Mouse (Mus musculus): ENCODE results near the gene Ramp1. TPM values are rescaled to one million over a fixed set of nuclear protein-coding genes. Genes with fewer than 3 reads are reported as not detected.

The Ramp1 gene
- 21.5 and 38.6 TPM in 2 replicates for polyA plus RNA-seq (2012; ENCODE audit: low replicate concordance)

GRCm38 (mm10) chr1:91179533-91180173, at the start of gene Ramp1:
Gene Ramp1 (plus strand): TSS chr1:91179822.

GRCm38 (mm10) chr1:91144813-91145212, 34.8 kb upstream of the Ramp1 start, which contains the start of gene Rbm44:
Gene Rbm44 (plus strand): TSS chr1:91145089.

GRCm38 (mm10) chr1:91249564-91250414, 70.2 kb downstream of the Ramp1 start, which contains the start of gene Ube2f:
Gene Ube2f (plus strand): TSS chr1:91250304.

Other genes starting within 250 kb of the Ramp1 start
- not detected in 2 replicates for gene Prlh, start 226.7 kb upstream of the Ramp1 start, polyA plus RNA-seq (2012; ENCODE audit: low replicate concordance)
- 0.10 TPM in 1 of 2 replicates, not detected in the other for gene Rab17, start 210.2 kb upstream of the Ramp1 start, polyA plus RNA-seq (2012; ENCODE audit: low replicate concordance)
- gene Lrrfip1, start 181.1 kb upstream of the Ramp1 start, polyA plus RNA-seq (2012; ENCODE audit: low replicate concordance), result 22.8 and 45.6 TPM in 2 replicates
- gene Rbm44, start 34.7 kb upstream of the Ramp1 start, polyA plus RNA-seq (2012; ENCODE audit: low replicate concordance), result 0.04 TPM in 1 of 2 replicates, not detected in the other
- gene Ube2f, start 70.5 kb downstream of the Ramp1 start, polyA plus RNA-seq (2012; ENCODE audit: low replicate concordance), result 9.9 and 12.8 TPM in 2 replicates
- 32.1 and 32.8 TPM in 2 replicates for gene Scly, start 118.5 kb downstream of the Ramp1 start, polyA plus RNA-seq (2012; ENCODE audit: low replicate concordance)
- 0.10 TPM in 1 of 2 replicates, not detected in the other for gene Espnl, start 142.3 kb downstream of the Ramp1 start, polyA plus RNA-seq (2012; ENCODE audit: low replicate concordance)
- 0.38 and 0.74 TPM in 2 replicates for gene Klhl30, start 171.2 kb downstream of the Ramp1 start, polyA plus RNA-seq (2012; ENCODE audit: low replicate concordance)
- 0.17 and 0.82 TPM in 2 replicates for gene Erfe, start 186.6 kb downstream of the Ramp1 start, polyA plus RNA-seq (2012; ENCODE audit: low replicate concordance)
- 42.0 and 90.1 TPM in 2 replicates for gene Ilkap, start 219.0 kb downstream of the Ramp1 start, polyA plus RNA-seq (2012; ENCODE audit: low replicate concordance)
- 70.1 and 134 TPM in 2 replicates for gene Hes6, start 234.2 kb downstream of the Ramp1 start, polyA plus RNA-seq (2012; ENCODE audit: low replicate concordance)